Mouse (Mus musculus) liver, embryonic 15.5 days (tissue): ENCODE measurements at regions not wholly inside any gene's neighbourhood (a gene's known extent, or its start where the extent isn't known, plus 50 kb on each side); places are given as distances from the start of the nearest gene placed in this dataset.

Source experiments
- ATAC-seq: fragments of 200-750 bp; cut with Nextera tagmentation; 2 replicates; pipeline ENCODE4 v1.8.0; 2017; ENCODE audit warnings: moderate number of reproducible peaks, mild to moderate bottlenecking, moderate library complexity; ENCODE audit not compliant: insufficient read depth
- H3K27ac ChIP-seq: fragments of 300-500 bp; sonication (generic); replicated peaks from 2 replicates; pipeline ENCODE4 v1.5.1; 2015; ENCODE audit warnings: mild to moderate bottlenecking, inconsistent platforms
- H3K27me3 ChIP-seq: fragments of 300-500 bp; sonication (generic); 2 replicates; pipeline ENCODE4 v1.6.1; 2015; ENCODE audit warnings: mild to moderate bottlenecking, inconsistent platforms
- H3K36me3 ChIP-seq: fragments of 300-500 bp; sonication (generic); replicated peaks from 2 replicates; pipeline ENCODE4 v1.6.1; 2015; ENCODE audit warnings: moderate library complexity, mild to moderate bottlenecking, inconsistent platforms
- H3K4me1 ChIP-seq: fragments of 300-500 bp; sonication (generic); replicated peaks from 2 replicates; pipeline ENCODE4 v1.6.1; 2015; ENCODE audit warnings: inconsistent platforms
- H3K4me2 ChIP-seq: fragments of 300-500 bp; sonication (generic); 2 replicates; pipeline ENCODE4 v1.6.1; 2015; ENCODE audit warnings: moderate library complexity, mild to moderate bottlenecking, inconsistent platforms
- H3K4me3 ChIP-seq: fragments of 300-500 bp; sonication (generic); replicated peaks from 2 replicates; pipeline ENCODE4 v1.5.1; 2015; ENCODE audit warnings: mild to moderate bottlenecking, inconsistent platforms
- H3K9ac ChIP-seq: fragments of 300-500 bp; sonication (generic); 2 replicates; pipeline ENCODE4 v1.6.1; 2015; ENCODE audit warnings: moderate library complexity, mild to moderate bottlenecking, inconsistent platforms
- H3K9me3 ChIP-seq: fragments of 300-500 bp; sonication (generic); replicated peaks from 2 replicates; pipeline ENCODE4 v1.6.1; 2016; ENCODE audit warnings: inconsistent platforms
- WGBS: fragments of 180-500 bp; shearing (Covaris S2); methylation state at CpG from one replicate; pipeline ENCODE4 v1.1.7; 2015; ENCODE audit warnings: mixed read lengths; ENCODE audit not compliant: insufficient replicate concordance; 5-methylcytosine and 5-hydroxymethylcytosine counted together

- Histone ChIP-seq H3K27ac (no peak overlapping the region), H3K36me3 (no peaks in the 10 kb centered on the region), H3K4me2 (no peak overlapping the region), H3K9ac (no peak overlapping the region), H3K9me3 (no peaks in the 10 kb centered on the region), H3K4me3 (no peak overlapping the region), H3K27me3 (no peaks in the 10 kb centered on the region), H3K4me1 (peaks cover 17% of the 10 kb centered on the region)
- WGBS = 73% methylated on average over 11 of the region's 11 CpGs
- no peak for ATAC-seq
Measured at GRCm38 (mm10) chr8:126671594-126671993, 77.8 kb upstream of the Irf2bp2 start.

- 79% methylated on average over 9 of the region's 9 CpGs for WGBS
- no peaks in the 10 kb centered on the region for H3K36me3 ChIP-seq
Measured at GRCm38 (mm10) chr8:126669919-126670318, 76.1 kb upstream of the Irf2bp2 start.

DNA sequence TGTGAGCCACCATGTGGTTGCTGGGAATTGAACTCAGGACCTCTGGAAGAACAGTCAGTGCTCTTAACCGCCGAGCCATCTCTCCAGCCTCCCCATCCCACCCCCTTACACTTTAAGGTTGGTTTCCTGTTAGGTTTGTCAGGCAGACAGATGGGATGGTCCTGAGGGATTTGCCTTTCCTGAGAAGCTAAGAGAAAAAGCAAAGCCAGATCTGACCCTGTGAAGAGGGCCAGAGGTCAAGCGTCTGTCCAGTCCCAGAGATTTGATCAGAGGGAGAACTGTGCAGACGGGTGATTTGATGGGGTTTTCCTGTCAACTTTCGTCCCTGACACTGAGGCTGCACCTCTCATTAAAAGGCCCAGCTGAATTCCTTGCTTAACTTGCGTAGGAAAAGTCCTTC, 75.4 kb upstream of the Irf2bp2 start:
- Histone ChIP-seq H3K9me3 (no peaks in the 10 kb centered on the region), H3K9ac (no peak overlapping the region), H3K27ac (no peak overlapping the region), H3K4me3 (no peak overlapping the region), H3K27me3 (no peaks in the 10 kb centered on the region), H3K4me1 (peaks cover 36% of the 10 kb centered on the region), H3K36me3 (no peaks in the 10 kb centered on the region), H3K4me2 (no peak overlapping the region)
- no peak for ATAC-seq
- WGBS = 61% methylated on average over 6 of the region's 6 CpGs

More at GRCm38 (mm10) chr8:126669919-126670318, 76.1 kb upstream of the Irf2bp2 start:
- Histone ChIP-seq H3K9ac (no peak overlapping the region), H3K4me3 (no peak overlapping the region), H3K9me3 (no peaks in the 10 kb centered on the region), H3K27me3 (no peaks in the 10 kb centered on the region), H3K4me2 (no peak overlapping the region), H3K4me1 (peaks cover 34% of the 10 kb centered on the region), H3K27ac (no peak overlapping the region)
- no peak for ATAC-seq

DNA sequence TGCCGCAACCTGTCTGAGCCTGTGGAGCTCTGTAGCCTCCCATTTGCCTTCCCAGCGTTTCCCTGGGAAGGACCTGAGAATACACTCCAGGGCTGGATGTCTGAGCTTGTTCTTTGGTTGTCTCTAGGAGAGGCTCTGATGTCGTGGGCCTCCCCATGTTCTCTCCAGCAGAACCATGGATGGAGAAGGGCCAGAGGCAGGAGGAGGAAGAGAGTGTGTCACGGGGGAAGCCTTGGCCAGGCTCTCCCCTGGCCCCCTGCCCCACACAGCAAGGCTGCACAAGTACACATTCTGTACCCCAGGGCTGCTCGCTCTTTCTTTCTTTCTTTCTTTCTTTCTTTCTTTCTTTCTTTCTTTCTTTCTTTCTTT, 74.9 kb upstream of the Irf2bp2 start:
- Histone ChIP-seq H3K27me3 (no peaks in the 10 kb centered on the region), H3K9ac (no peak overlapping the region), H3K4me2 (no peak overlapping the region), H3K4me1 (peaks cover 40% of the 10 kb centered on the region), H3K36me3 (no peaks in the 10 kb centered on the region), H3K27ac (no peak overlapping the region), H3K4me3 (no peak overlapping the region), H3K9me3 (no peaks in the 10 kb centered on the region)
- WGBS = 64% methylated on average over 5 of the region's 5 CpGs
- ATAC-seq = no peak

GRCm38 (mm10) chr8:126667721-126668656, 74.2 kb upstream of the Irf2bp2 start:
- Histone ChIP-seq H3K27ac (0 out of 2 replicates have a peak overlapping the region, but pooled peaks have one; percentile 84), H3K4me1 (peaks cover 47% of the 10 kb centered on the region), H3K27me3 (no peaks in the 10 kb centered on the region), H3K9ac (no peak overlapping the region), H3K9me3 (no peaks in the 10 kb centered on the region), H3K4me2 (no peak overlapping the region), H3K4me3 (no peak overlapping the region), H3K36me3 (no peaks in the 10 kb centered on the region)
- no peak for ATAC-seq
- 72% methylated on average over 16 of the region's 16 CpGs for WGBS

GRCm38 (mm10) chr8:126667086-126667720, 73.4 kb upstream of the Irf2bp2 start:
- peak overlapping the region; percentile 32; the same call in 1 of the 2 replicates for H3K9ac ChIP-seq
- H3K9me3 ChIP-seq = no peaks in the 10 kb centered on the region
- H3K27ac ChIP-seq = peak overlapping the region; percentile 84
- peak overlapping the region; percentile 64 for H3K4me2 ChIP-seq
- no peaks in the 10 kb centered on the region for H3K36me3 ChIP-seq
- H3K4me3 ChIP-seq = no peak overlapping the region
- H3K4me1 ChIP-seq = peaks cover 54% of the 10 kb centered on the region
- 0 out of 2 replicates have a peak, but pooled peaks have one; percentile 11 for ATAC-seq
- 68% methylated on average over 12 of the region's 12 CpGs for WGBS
- no peaks in the 10 kb centered on the region for H3K27me3 ChIP-seq

GRCm38 (mm10) chr8:126666327-126667085, 72.7 kb upstream of the Irf2bp2 start:
- Histone ChIP-seq H3K27me3 (no peaks in the 10 kb centered on the region), H3K36me3 (no peaks in the 10 kb centered on the region), H3K4me2 (peak overlapping the region; percentile 64), H3K9ac (peak overlapping the region; percentile 32; the same call in 1 of the 2 replicates), H3K4me1 (peaks cover 61% of the 10 kb centered on the region), H3K4me3 (peak overlapping the region; percentile 26; the same call in 1 of the 2 replicates), H3K9me3 (no peaks in the 10 kb centered on the region), H3K27ac (peak overlapping the region; percentile 84)
- under 1% methylated on average over 15 of the region's 15 CpGs for WGBS
- peak; percentile 68 for ATAC-seq

DNA sequence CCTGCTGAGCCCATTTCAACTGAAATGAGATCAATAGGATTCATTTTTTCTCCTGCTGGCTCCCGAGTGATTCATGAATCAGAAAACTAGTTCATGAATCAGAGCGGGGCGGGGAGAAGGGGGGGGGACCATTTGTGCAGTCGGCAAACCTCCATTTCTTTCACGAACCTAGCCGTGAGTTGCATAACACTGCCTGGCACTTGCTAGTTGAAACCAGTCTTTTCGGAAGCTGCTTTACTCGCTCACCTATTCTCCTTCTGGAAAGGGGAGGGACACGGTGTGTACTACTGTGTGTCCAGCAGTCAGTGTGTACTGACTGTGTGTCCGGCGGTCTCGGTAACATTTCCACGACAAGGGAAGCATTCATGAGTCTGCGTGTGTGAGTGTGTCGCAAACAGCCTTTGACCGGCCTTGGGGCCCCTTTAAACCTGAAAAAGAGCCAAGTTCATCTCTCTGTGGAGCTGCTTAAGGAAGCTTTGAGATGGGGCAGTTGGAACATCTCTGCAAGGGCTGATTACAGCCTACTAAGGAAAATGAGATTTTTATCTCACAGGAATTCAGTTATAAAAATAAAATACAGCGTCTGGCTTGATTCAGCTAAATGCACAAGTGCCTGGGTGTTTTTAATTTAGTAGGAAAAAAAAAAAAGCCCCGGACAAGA, 71.9 kb upstream of the Irf2bp2 start:
- H3K4me1 ChIP-seq = peaks cover 69% of the 10 kb centered on the region
- H3K4me3 ChIP-seq = 0 out of 2 replicates have a peak overlapping the region, but pooled peaks have one; percentile 26
- H3K9ac ChIP-seq = peak overlapping the region; percentile 32; the same call in 1 of the 2 replicates
- 22% methylated on average over 18 of the region's 18 CpGs for WGBS
- H3K27me3 ChIP-seq = no peaks in the 10 kb centered on the region
- peak; percentile 9; the same call in 1 of the 2 replicates for ATAC-seq
- no peaks in the 10 kb centered on the region for H3K36me3 ChIP-seq
- peak overlapping the region; percentile 84 for H3K27ac ChIP-seq
- H3K4me2 ChIP-seq = peak overlapping the region; percentile 64
- no peaks in the 10 kb centered on the region for H3K9me3 ChIP-seq

DNA sequence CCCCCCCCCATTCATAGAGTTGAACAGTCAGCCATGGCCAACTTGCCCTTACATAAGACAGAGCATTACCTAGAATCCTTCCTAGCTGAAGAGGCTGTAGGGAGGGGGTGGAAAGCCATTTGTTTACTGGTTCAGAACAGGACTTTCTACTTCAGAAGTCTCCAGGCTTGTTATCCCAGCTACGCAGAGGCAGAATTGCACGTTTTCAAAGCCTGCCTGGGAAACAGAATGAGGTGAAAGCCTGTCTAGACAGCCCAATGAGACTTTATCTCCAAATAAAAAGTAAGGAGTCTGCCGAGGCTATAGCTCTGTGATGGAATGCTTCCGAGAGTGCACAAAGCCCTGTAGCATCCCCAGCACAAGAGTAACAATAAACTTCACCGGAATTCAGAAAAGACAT, 71.1 kb upstream of the Irf2bp2 start:
- no peak overlapping the region for H3K9ac ChIP-seq
- H3K27ac ChIP-seq = no peak overlapping the region
- H3K4me1 ChIP-seq = peaks cover 77% of the 10 kb centered on the region
- 70% methylated on average over 5 of the region's 5 CpGs for WGBS
- no peak overlapping the region for H3K4me3 ChIP-seq
- ATAC-seq = no peak
- H3K9me3 ChIP-seq = no peaks in the 10 kb centered on the region
- H3K4me2 ChIP-seq = no peak overlapping the region
- H3K36me3 ChIP-seq = no peaks in the 10 kb centered on the region
- H3K27me3 ChIP-seq = no peaks in the 10 kb centered on the region
